ENCODE assay signal across 6 mouse cellular contexts in genomic region chr2:30131240-30131639, GRCm38 (mm10). TPM values are rescaled to one million over a fixed set of nuclear protein-coding genes. Genes with fewer than 3 reads are reported as not detected.
DNase-seq lines count a peak whose midpoint lies in the region; ATAC-seq and TF ChIP-seq lines count a peak whose summit lies in the region.
"Not testable (repeated sequence)": the region's sequence is repeated elsewhere in the genome, so short reads cannot be mapped to it uniquely, and the experiment has no call there.

No protein-coding gene starts in this region.

- TF ChIP-seq CTCF in ES-Bruce4 (IDR thresholded peaks at IDR 0.05; ENCODE audit: low read depth, low read length), result not testable (repeated sequence)
- TF ChIP-seq CTCF in hindbrain, postnatal 0 days (IDR thresholded peaks at IDR 0.05; ENCODE audit: low read depth), result peak; percentile 18; the same call in 1 of the 2 replicates
- peak; percentile 57 for TF ChIP-seq CTCF in layer of hippocampus, adult 2 months (conservative IDR thresholded peaks at IDR 0.05)
- peak; percentile 12; the same call in 1 of the 2 replicates for TF ChIP-seq CTCF in lung, embryonic 14.5 days (IDR thresholded peaks at IDR 0.05; ENCODE audit: low read depth)

- peak overlapping the region; percentile 1; the same call in 1 of the 2 replicates for H3K9ac ChIP-seq in ES-Bruce4 (ENCODE audit: low read depth, poor library complexity, severe bottlenecking)
- not testable (repeated sequence) for H3K9ac ChIP-seq in hindbrain, postnatal 0 days (replicated peaks; ENCODE audit: low read length); lung, embryonic 14.5 days

- H3K27me3 ChIP-seq in ES-Bruce4 (ENCODE audit: control insufficient read depth, insufficient read depth, low read length, poor library complexity, severe bottlenecking); hindbrain, postnatal 0 days (ENCODE audit: insufficient read depth, low read length); lung, embryonic 14.5 days (ENCODE audit: insufficient read depth, low read length); splenic B cell, adult 2 months (ENCODE audit: control insufficient read depth, insufficient read depth, low read length, poor library complexity, severe bottlenecking): not testable (repeated sequence)

- 64% methylated on average over 5 of the region's 5 CpGs for WGBS in hindbrain, postnatal 0 days
- WGBS in lung, embryonic 14.5 days, result 60% methylated on average over 5 of the region's 5 CpGs

- H3K27ac ChIP-seq in ES-Bruce4 (ENCODE audit: insufficient read depth, low read length), result peak overlapping the region; percentile 90
- H3K27ac ChIP-seq in hindbrain, postnatal 0 days; layer of hippocampus, adult 2 months; lung, embryonic 14.5 days (ENCODE audit: low read depth): not testable (repeated sequence)

- H3K4me1 ChIP-seq in ES-Bruce4 (ENCODE audit: control insufficient read depth, insufficient read depth, low read length); lung, embryonic 14.5 days (ENCODE audit: insufficient read depth): not testable (repeated sequence)
- H3K4me1 ChIP-seq in hindbrain, postnatal 0 days (ENCODE audit: insufficient read depth, low read length), result peaks cover 16% of the 10 kb centered on the region; the same call in 1 of the 2 replicates

- H3K9me3 ChIP-seq in ES-Bruce4 (replicated peaks; ENCODE audit: control insufficient read depth, insufficient read depth, low read length, poor library complexity, severe bottlenecking); hindbrain, postnatal 0 days (ENCODE audit: low read length); lung, embryonic 14.5 days (ENCODE audit: low read depth, low read length): not testable (repeated sequence)

- not testable (repeated sequence) for TF ChIP-seq EP300 in ES-Bruce4 (IDR thresholded peaks at IDR 0.05; ENCODE audit: insufficient read depth, low read depth, low read length)

- H3K36me3 ChIP-seq in ES-Bruce4 (ENCODE audit: control insufficient read depth, insufficient read depth, low read length, poor library complexity, severe bottlenecking); hindbrain, postnatal 0 days (ENCODE audit: insufficient read depth, low read length); splenic B cell, adult 2 months (ENCODE audit: control insufficient read depth, insufficient read depth, low read length, poor library complexity, severe bottlenecking): not testable (repeated sequence)
- peaks cover 11% of the 10 kb centered on the region for H3K36me3 ChIP-seq in lung, embryonic 14.5 days (ENCODE audit: insufficient read depth)

- H3K4me3 ChIP-seq in ES-Bruce4 (ENCODE audit: low read depth, low read length); hindbrain, postnatal 0 days (ENCODE audit: low read length); layer of hippocampus, adult 2 months; lung, embryonic 14.5 days (ENCODE audit: low read depth, low read length): not testable (repeated sequence)

- TF ChIP-seq POLR2A in ES-Bruce4 (IDR thresholded peaks at IDR 0.05; ENCODE audit: insufficient read depth, low read length), result not testable (repeated sequence)

- not testable (repeated sequence) for ATAC-seq in hindbrain, postnatal 0 days; lung, embryonic 14.5 days (ENCODE audit: insufficient read depth)

- H3K4me2 ChIP-seq in hindbrain, postnatal 0 days (ENCODE audit: low read depth, low read length); lung, embryonic 14.5 days: not testable (repeated sequence)

- peak; percentile 42 for DNase-seq in T-cell, adult 2 months (ENCODE audit: low spot score)
- DNase-seq in hindbrain, postnatal 0 days (ENCODE audit: low spot score); layer of hippocampus, adult 2 months (ENCODE audit: low spot score in 2 of 2); lung, embryonic 14.5 days: not testable (repeated sequence)
- DNase-seq in splenic B cell, adult 2 months (ENCODE audit: low read depth, low spot score), result peak; percentile 20

RNA-seq across cellular contexts. Expression of gene Tbc1d13, which starts 2.3 kb away (rescaled TPM):
- 171 and 173 TPM in 2 replicates for polyA plus RNA-seq in ES-Bruce4 (2011; ENCODE audit: insufficient read depth, insufficient read length, low read depth, missing spikeins)
- total RNA-seq in hindbrain, postnatal 0 days (2014; rRNA removed), result 106 and 109 TPM in 2 replicates
- polyA plus RNA-seq in hindbrain, postnatal 0 days (2015; fragmentation: Nextera tagmentation; extraction: Ambion mirVana), result 9.4 and 10.8 TPM in 2 replicates
- total RNA-seq in layer of hippocampus, adult 2 months (2021), result 10 to 100 TPM; 54.7 to 55.7 TPM
- polyA plus RNA-seq in lung, embryonic 14.5 days (2014; fragmentation: Nextera tagmentation; extraction: Ambion mirVana), result 10.9 and 12.3 TPM in 2 replicates

RNA-seq across cellular contexts. Expression of gene Zer1, which starts 6.9 kb away (rescaled TPM):
- polyA plus RNA-seq in ES-Bruce4 (2011; ENCODE audit: insufficient read depth, insufficient read length, low read depth, missing spikeins), result 33.8 and 35.1 TPM in 2 replicates
- total RNA-seq in hindbrain, postnatal 0 days (2014; rRNA removed), result 77.6 and 99.2 TPM in 2 replicates
- polyA plus RNA-seq in hindbrain, postnatal 0 days (2015; fragmentation: Nextera tagmentation; extraction: Ambion mirVana), result 14.0 and 14.6 TPM in 2 replicates
- 100 to 1,000 TPM; 197 to 199 TPM for total RNA-seq in layer of hippocampus, adult 2 months (2021)
- 8.8 and 8.9 TPM in 2 replicates for polyA plus RNA-seq in lung, embryonic 14.5 days (2014; fragmentation: Nextera tagmentation; extraction: Ambion mirVana)

RNA-seq across cellular contexts. Expression of gene Zdhhc12, which starts 37.8 kb away (rescaled TPM):
- 39.0 and 41.2 TPM in 2 replicates for polyA plus RNA-seq in ES-Bruce4 (2011; ENCODE audit: insufficient read depth, insufficient read length, low read depth, missing spikeins)
- total RNA-seq in hindbrain, postnatal 0 days (2014; rRNA removed), result 25.4 and 35.0 TPM in 2 replicates
- polyA plus RNA-seq in hindbrain, postnatal 0 days (2015; fragmentation: Nextera tagmentation; extraction: Ambion mirVana), result 30.2 and 32.2 TPM in 2 replicates
- total RNA-seq in layer of hippocampus, adult 2 months (2021), result 1 to 10 TPM; 7.6 to 9.1 TPM
- polyA plus RNA-seq in lung, embryonic 14.5 days (2014; fragmentation: Nextera tagmentation; extraction: Ambion mirVana), result 28.5 and 31.5 TPM in 2 replicates

RNA-seq across cellular contexts. Expression of gene Endog, which starts 40.1 kb away (rescaled TPM):
- 6.5 and 8.0 TPM in 2 replicates for polyA plus RNA-seq in ES-Bruce4 (2011; ENCODE audit: insufficient read depth, insufficient read length, low read depth, missing spikeins)
- total RNA-seq in hindbrain, postnatal 0 days (2014; rRNA removed), result 63.7 and 64.1 TPM in 2 replicates
- 42.2 and 42.7 TPM in 2 replicates for polyA plus RNA-seq in hindbrain, postnatal 0 days (2015; fragmentation: Nextera tagmentation; extraction: Ambion mirVana)
- total RNA-seq in layer of hippocampus, adult 2 months (2021), result 10 to 100 TPM; 17.6 to 24.1 TPM
- polyA plus RNA-seq in lung, embryonic 14.5 days (2014; fragmentation: Nextera tagmentation; extraction: Ambion mirVana), result 18.4 and 19.7 TPM in 2 replicates

RNA-seq across cellular contexts. Expression of gene Spout1, which starts 47.0 kb away (rescaled TPM):
- 45.9 and 50.5 TPM in 2 replicates for polyA plus RNA-seq in ES-Bruce4 (2011; ENCODE audit: insufficient read depth, insufficient read length, low read depth, missing spikeins)
- total RNA-seq in hindbrain, postnatal 0 days (2014; rRNA removed), result 32.6 and 48.2 TPM in 2 replicates
- 52.6 and 56.1 TPM in 2 replicates for polyA plus RNA-seq in hindbrain, postnatal 0 days (2015; fragmentation: Nextera tagmentation; extraction: Ambion mirVana)
- 10 to 100 TPM; 35.4 to 40.0 TPM for total RNA-seq in layer of hippocampus, adult 2 months (2021)
- 67.1 and 72.6 TPM in 2 replicates for polyA plus RNA-seq in lung, embryonic 14.5 days (2014; fragmentation: Nextera tagmentation; extraction: Ambion mirVana)

Comparison
In these comparisons a context has a peak if more than half of its experiments do, and no peak if none do; other contexts are left out.
1. RNA of gene Tbc1d13, which starts 2.3 kb away (polyA plus RNA-seq): 171 to 173 TPM in ES-Bruce4; 10.9 to 12.3 TPM in lung, embryonic 14.5 days and 9.4 to 10.8 TPM in hindbrain, postnatal 0 days; every median in the first group is over 10 times any median in the second.